Mouse (Mus musculus): ENCODE results near the gene Tenm2. TPM values are rescaled to one million over a fixed set of nuclear protein-coding genes. Genes with fewer than 3 reads are reported as not detected.

Tenm2 gene
- total RNA-seq, 1 experiment from 2014 or later: 0.85 TPM

DNA sequence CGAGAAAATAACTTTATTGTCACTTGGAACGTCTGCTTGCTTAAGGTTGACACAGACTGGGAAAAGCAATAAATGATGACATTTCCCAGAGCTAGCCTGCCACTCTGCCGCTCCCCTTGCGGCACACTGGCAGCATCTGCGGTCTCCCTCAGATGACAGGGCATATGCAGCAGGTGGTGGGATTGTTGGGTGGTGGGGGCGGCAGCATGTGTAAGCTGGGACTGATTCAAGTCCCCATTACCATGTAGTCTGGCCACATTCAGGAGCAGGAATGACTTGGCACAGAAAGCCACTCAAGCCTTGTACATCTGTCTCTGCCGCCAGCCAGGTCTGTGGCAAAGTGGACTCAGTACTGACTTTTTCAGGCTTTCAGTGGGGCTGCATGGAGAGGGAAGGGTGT lies 1059.7 kb downstream of the Tenm2 start:
- no peak for DNase-seq

DNA sequence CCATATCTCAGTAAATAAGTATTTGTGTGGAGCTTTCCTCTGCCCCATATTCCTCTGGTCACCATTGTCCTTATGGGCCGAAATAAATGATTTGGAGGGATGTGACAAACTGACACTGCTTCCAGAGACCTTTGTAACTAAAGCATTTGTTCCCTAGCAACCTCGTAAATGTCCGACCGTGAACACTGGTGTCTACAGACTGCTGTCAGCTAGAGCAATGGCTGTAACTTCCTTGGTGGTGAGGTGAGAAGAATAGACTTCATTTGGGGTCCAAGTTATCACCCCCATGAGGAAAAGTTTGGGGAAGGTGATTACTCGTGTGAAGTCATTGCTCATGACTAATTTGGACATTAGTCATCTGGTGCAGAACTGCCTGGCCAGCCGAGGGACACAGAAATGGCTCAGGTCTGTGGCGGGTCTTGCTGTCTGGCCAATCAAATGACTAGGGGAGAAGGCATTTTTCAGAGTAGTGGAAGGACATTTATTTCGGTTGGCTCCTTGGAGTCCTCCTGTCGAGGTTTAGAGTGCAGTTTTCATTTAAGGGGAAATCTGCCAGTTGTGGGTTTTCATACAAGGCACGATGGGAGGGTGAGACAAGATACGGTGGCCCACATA lies 1062.6 kb downstream of the Tenm2 start:
- no peak for DNase-seq

DNA sequence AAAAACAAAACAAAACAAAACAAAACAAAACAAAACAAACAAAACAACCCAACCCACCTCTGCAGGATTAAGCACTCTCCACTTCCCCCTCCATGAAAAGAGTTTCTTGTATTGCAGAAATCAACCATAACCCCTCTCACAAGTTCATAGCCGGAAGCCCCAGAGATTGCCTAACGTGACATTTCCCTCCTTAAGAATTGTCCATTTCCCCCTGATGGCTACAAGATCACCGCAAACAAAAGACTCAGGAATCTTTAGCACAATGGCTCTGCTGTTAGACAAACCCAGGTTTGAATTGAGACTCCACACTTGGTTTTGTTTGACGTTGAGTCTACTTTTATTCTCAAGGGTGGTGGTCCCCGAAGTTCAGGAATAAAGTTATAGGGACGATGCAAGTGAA lies 1063.2 kb downstream of the Tenm2 start:
- DNase-seq: no peak

DNA sequence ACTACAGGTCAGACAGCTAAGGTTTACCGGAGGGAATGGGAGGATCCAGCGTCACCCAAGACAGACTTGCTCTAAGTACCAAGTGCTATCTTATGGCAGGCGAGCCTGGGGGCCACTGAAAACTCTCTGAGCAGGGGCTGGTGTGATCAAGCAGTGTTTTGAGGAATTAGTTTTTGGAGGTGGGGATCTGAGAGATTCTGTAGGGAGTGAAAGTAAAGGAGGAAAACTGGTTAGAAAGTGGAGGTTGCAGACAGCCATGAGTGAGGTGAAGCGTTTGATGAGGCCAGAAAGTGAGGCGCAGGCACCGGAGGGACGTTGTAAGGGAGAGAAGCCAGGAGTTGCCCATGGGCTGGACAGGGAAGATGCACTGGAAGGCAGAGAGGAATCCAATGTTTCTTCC lies 1063.8 kb downstream of the Tenm2 start:
- no peak for DNase-seq

DNA sequence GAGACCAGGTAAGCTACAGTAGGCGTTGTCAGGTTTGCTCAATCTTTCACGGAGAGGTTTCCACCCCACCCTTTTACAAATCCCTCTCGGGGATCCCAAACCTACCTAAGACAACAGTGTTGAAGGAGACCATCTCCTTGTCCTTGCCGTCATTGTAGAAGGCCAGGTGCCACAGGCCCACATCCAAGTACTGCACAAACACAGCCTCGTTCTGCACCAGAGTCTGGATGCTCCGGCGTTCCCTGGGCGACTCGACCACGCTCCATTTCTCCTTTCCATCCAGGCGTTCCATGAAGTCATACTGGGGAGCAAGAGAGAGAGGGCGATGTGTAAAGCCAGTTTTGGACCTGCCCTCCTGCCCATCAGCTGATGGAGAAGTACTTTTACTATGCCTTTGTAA lies 1064.5 kb downstream of the Tenm2 start:
- no peak for DNase-seq

DNA sequence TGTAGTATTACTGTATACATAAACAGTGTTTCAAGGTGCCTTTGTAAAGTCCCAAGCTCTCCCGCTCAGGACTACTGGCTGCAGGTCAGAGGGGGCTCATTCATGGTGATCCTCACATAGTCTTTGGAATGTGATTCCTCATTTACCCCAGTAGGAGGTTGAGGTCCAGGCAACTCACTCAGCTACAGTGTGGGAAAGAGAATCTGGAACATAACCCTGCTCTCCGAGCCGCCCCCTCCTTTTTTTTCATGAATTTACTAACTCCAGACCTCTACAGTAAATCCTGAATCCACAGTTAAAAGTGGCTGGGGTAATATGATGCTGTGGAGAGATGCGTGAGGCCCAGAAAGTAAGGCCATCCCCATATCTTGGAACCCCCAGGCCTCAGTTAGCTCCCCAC lies 1066.0 kb downstream of the Tenm2 start:
- no peak for DNase-seq

DNA sequence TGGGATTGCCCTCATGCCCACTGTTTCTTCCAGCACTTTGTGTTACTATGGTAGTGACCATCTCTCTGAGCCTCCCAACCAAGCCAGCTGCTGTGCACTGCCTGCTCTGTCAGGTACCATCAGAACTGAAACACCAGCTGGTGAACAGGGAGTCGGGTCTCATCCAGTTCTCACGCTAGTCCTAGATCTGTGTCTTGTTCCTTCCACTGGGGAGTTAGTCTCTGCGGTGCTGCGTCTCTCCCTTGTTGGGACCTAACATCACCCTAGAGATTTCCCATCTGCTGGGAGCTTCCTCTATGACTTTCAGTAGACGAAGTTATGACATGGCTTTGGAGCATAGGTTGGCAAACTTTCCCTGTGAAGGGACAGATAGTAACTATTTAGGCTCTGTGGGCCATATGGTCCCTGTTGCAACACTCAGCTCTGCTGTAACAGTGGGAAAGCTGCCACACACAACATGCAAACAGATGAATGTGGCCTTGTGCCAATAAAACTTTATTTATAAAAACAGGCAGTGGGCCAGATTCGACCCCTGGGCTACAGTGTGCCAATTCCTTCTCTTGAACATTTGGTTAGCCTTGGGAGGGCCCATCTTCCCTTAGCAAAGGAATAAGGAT lies 1066.7 kb downstream of the Tenm2 start:
- DNase-seq: no peak

DNA sequence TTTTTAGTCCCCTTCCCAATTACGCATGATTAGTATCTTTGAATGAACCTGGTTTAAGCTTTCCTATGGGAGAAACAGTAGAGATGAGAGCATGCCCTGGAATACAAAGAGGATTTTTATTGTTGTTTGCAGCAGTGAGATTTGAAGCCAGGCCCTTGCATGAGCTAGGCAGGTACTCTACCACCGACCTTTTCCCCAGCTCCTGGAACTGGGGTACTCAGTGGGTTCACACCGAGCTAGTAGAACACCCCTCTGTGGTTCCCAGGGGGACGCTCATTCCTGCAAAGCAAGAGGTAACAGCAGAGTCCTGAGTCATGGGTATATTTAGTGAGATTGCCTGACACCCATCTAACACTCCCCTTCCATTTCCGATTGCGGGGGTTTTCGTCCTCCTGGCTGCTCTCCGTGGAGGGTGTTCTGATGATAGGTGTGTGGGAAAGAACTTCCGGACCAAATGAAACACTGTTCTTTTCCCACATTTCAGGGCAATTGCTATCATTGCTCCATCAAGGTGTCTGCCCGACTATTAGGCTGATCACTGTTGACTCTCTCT lies 1067.9 kb downstream of the Tenm2 start:
- DNase-seq: no peak

DNA sequence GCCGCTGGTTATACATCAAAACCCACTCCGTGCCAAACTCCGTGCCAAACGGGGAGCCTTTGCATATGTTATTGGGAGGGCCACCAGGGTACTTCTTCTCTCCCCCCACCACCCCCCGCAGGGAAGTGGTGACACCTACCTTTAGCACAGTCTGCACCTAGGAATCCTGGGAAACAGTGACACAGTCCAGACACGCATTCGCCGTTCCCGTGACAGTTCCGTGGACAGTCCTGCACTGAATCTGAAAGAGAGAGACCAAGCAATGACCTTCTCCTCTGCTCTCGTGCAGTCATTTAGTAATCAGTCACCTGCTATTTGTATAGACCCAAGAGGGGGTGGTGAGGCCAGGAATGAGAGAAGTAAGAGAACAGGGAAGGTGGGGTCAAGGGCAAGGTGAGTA lies 1072.2 kb downstream of the Tenm2 start:
- no peak for DNase-seq

DNA sequence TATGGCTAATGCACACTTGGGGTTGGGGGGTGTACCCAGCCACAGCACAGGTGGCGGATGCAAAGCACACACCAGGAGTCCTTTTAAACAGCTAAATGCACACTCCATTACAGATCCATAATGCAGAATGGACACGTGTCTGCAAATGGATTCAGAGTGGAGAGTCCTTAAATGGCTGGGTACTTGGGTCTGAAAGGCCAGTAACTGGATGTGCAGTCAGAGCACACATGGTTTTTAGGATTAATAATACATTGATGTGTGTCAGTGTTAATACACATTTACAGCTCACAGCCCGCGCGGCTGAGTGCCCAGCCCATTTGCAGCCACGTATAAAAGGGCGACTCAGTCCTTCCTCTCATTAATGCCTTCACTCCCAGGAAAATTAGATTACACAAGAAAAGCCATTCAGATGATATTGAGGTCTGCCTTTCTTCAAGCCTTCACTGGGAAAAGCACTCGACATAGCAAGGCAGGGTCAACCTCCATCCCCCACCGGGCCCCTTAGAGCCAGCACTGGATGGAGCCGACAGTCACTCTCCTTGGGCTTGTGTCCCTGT lies 1073.9 kb downstream of the Tenm2 start:
- DNase-seq: no peak

DNA sequence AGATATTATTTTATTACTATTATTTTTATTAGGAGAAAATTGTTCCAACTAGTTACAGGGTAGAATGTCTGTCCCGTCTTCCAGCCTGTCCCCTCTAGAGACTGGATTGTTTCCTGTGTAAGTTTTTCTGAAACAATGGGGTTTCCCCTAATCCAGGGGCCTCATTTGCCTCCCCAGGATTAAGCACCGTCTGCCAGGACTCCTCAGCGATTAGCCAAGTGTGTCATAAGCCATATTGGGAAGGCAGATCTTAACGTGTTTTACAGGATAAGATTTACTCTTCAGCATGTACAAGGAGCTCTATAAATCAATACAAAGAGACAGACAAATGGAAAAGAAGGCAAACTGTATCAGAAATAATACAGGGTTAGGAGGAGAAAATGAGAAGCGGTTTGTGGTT lies 1082.3 kb downstream of the Tenm2 start:
- no peak for DNase-seq

DNA sequence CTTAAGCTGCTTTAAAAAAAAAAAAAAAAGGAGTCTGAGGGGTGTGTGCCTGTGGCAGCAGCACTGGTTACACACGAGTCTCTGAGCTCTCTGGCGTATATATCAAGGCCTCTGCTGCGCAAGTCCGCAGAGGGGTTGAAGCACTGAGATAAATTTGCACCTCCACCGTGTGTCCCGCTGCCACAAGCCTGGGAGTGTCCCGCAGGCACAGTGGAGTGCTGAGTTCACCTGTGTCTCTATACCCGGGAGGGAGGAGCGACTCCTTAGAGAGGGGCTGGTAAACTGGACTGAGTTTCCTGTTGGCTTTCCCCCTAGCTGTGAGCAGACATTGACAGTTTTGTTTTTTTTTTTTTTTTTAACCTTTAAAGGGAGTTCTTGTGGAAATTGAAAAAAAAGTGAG lies 1082.8 kb downstream of the Tenm2 start:
- no peak for DNase-seq

DNA sequence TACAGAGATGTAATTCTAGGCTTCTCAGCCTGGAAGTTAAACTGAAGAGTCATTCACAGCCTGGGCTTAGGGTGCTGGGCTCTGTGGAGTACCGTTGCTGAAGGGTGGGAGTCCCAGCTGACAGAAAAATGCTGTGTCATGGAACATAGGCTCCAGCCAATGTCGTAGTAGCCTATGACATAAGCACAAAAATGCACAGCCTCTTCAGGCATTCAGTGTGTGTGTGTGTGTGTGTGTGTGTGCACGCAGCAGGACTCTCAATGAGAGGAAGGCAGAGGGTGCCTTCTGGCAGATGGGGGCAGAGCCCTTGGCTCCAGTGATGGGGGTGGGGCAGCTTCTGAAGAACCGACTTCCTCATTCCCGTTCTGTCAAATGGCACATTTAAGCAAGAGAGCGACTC lies 1083.5 kb downstream of the Tenm2 start:
- no peak for DNase-seq

DNA sequence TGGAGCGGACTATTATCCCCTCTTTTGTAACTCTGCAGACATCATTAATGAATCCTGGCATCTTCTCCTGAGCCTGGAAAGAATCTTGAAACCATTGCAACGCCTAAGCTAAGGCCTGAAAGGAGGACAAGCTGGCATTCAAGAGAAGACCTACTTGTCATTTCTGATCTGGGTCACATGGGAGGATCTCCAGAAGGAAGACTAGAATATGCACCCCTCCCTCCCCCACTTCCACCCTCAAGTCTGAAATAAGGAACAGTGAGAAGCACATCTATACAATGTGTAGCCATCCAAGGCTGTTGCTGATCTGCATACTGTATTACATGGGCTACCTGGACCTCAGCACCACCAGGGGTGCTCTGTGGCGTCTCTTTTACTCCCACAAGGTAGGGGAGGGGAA lies 1086.7 kb downstream of the Tenm2 start:
- DNase-seq: no peak

DNA sequence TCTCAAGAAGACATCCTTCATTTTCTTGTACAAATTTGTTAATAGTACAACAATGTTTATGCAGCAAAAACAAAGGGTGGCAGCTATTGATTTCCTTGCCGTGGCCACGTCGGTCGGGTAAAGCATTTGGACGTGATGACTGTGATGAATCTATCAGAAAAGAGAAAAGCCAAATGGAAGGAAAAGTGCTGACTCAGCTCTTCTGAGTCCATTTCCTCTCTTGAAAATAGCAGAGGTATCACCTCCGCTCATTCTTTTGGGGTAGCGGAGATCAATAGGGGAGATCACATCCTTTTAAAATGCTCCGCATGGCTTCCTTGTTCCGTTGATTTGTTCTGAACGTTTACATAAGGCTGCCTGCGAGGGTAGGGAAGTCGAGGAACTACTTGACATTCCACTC lies 1090.7 kb downstream of the Tenm2 start:
- no peak for DNase-seq

DNA sequence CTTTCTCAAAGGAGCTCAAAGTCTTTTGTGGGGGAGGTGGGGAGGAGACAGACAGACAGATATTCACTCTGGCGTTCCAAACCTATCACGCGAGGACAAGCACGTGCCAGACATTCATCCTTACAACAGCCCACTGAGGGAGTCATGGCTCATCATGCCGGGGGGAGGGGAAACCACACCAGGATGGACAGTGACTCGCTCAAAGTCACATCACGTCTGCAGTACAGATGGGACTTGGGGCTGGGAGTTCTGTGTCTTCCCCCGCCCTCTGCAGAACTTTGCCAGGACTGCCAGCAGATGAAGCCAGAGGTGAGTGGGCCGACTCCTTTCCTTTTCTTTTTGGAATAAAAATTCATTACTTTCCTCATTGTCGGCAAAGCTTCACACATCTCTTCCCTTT lies 1095.4 kb downstream of the Tenm2 start:
- no peak for DNase-seq

DNA sequence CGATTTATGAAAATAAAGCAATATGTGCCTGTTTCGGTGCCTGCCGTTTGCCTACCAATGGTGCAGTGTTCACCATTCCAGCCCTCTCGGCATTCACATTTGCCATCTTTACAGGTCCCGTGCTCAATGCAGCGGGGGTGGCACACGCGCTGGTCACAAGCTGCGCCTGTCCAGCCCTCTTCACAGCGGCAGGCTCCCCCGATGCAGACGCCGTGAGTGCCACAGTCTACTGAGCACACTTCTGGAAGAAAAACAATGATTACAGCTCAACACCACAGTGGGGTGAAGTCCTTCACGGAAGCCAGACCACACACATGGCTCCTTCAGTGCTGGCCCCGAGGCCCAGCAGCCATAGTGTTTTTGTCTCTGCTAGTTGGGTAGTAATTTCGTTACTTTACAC lies 1096.2 kb downstream of the Tenm2 start:
- DNase-seq: no peak

DNA sequence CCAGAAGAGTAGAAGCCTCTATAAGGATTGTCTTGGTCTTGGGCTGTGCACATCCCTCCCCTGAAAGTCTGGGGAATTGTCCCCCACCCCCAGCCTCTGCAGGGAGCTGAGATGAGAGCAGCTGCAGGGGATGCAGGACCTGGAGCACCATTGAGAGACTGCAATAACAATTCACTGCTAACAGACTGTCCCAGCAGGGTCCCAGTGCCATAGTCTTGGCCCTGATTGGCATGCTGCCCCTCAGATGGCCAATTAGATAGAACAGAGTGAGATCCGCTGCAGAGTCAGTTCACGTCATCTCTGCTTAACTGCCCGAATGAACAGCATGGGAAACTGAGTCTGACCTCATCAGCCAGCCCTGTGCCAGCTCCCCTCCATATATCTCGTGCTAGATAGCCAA lies 1097.9 kb downstream of the Tenm2 start:
- no peak for DNase-seq

DNA sequence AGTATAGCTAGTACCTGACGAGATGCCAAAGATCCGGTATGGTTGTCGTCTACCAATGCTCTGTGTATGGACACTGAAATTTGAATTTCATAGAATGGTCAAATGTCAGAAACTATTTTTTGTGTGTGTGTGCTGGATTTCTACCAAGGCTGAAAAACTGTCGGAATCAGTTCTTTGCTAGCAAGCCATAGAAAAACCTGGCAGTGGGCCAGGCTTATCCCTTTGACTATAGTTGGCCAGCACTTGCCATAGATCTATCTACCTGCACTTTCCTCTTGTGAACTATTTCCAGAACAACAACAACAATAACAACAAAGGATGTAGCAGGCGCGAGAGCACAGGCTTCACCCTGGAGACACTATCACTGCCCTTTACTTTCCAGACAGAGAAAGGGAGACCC lies 1098.5 kb downstream of the Tenm2 start:
- DNase-seq: no peak

DNA sequence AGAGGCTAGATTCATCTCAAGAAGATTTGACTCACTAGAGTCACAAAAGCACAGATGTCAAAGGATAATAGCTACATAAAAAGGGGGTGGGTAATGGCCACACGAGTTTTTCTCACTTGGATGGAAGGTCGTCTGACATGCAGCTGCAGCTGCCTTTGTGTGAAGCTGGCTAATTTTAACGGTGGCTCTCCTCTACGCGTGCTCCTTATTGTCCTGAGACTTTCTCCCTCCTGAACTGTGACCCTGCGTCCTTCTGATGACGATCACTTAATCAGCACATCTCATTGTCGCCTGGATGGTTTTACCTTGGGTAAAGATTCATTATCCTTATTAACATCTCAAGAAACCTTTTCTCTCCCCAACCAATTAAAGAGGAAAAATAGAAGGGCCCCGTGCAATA lies 1101.1 kb downstream of the Tenm2 start:
- no peak for DNase-seq

DNA sequence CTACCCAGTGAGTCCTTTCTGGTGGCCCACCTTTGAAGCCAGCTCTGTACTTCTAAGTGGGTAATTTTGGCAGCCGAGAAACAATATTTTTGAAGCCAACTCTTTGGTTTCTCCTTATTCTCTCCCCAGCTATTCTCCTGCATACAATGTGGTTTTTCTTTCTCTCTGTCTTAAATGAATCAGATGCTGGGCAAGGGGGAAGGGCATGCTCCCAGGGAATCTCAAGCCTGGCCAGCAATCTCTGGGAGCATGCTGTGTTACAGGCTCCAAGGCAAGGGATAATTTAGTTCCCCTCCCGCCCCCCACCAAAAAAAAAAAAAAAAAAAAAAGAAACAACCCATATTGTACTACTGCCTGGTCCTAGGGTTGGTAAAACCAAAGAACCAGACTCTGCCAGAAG lies 1112.5 kb downstream of the Tenm2 start:
- DNase-seq: no peak

DNA sequence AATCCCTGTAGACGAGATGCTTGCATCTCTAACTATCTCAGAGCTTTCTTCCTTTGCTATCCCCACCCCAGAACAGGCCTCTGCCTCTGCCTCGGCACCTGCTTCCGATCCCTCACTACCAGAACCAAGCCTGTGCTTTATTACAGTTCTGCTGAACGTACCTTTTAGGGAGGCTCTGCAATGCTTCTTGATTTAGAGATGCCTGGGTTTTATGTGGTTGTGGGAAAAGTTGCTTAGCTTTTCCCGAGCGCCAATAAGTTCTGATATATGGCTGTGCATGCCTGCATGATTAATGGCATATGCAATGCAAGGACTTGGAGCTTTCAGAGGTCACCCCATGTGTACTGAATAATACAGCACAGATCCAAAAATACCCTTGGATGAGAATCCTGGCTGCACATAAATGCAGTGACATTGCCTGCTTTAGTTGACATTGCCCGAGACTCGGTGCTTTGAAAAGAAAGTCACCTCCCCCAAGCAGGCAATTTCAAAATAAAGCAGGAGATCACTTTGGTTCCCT lies 1114.3 kb downstream of the Tenm2 start:
- no peak for DNase-seq

DNA sequence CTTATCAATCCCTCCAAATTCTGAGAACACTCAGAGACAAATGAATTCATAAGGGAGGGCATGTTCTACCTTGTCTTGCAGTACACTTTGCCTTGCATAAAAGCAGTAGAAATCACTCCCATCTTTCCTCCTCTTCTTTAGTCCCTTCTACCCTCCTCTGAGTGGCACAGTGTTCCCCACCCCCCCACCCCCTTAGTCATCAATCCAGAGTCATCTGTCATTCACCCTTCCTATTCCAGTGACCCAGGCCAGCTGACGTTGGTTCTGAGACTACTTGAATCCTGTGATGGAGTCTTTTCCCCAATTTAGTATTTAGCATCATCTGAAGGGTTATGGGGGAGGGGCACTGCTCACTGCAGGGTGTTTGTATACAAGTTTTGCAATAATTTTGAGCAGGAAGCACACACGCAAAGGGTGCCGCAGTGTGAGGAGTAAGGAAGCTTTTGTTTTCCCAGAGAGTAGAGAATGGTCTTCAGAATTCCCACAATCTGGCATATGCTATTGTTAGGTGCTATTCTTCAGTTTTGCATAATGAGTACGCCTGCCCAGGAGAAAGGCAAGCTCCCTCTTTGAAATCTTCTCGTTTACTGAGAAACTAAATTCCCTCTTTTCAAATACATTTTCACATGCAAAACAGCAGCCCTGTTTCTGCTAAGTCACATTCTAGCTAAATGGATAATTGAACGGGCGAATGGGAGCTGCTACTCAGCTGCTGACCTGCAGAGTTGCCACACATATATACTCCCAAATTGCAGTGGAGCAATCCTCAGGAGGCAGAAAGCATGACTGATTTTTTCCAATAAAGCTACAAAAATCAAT lies 1115.0 kb downstream of the Tenm2 start:
- DNase-seq: no peak
